Mouse (Mus musculus) hindbrain, embryonic 13.5 days (tissue): ENCODE measurements at regions not wholly inside any gene's neighbourhood (a gene's known extent, or its start where the extent isn't known, plus 50 kb on each side); places are given as distances from the start of the nearest gene placed in this dataset.

Source experiments
- ATAC-seq: fragments of 200-750 bp; cut with Nextera tagmentation; 2 replicates; pipeline ENCODE4 v1.8.0; 2017; ENCODE audit warnings: moderate TSS enrichment; ENCODE audit not compliant: low FRiP score
- H3K27ac ChIP-seq: fragments of 300-500 bp; sonication (generic); 2 replicates; pipeline ENCODE4 v1.5.1; 2015; ENCODE audit warnings: inconsistent platforms, mild to moderate bottlenecking, moderate library complexity
- H3K27me3 ChIP-seq: fragments of 300-500 bp; sonication (generic); 2 replicates; pipeline ENCODE4 v1.6.1; 2015; ENCODE audit warnings: mild to moderate bottlenecking, inconsistent platforms
- H3K36me3 ChIP-seq: fragments of 300-500 bp; sonication (generic); 2 replicates; pipeline ENCODE4 v1.6.1; 2015; ENCODE audit warnings: mild to moderate bottlenecking, inconsistent platforms
- H3K4me1 ChIP-seq: fragments of 300-500 bp; sonication (generic); replicated peaks from 2 replicates; pipeline ENCODE4 v1.6.1; 2015; ENCODE audit warnings: inconsistent platforms
- H3K4me2 ChIP-seq: fragments of 300-500 bp; sonication (generic); 2 replicates; pipeline ENCODE4 v1.6.1; 2015; ENCODE audit warnings: inconsistent platforms, mild to moderate bottlenecking, moderate library complexity
- H3K4me3 ChIP-seq: fragments of 300-500 bp; sonication (generic); 2 replicates; pipeline ENCODE4 v1.5.1; 2015; ENCODE audit warnings: mild to moderate bottlenecking, inconsistent platforms
- H3K9ac ChIP-seq: fragments of 300-500 bp; sonication (generic); 2 replicates; pipeline ENCODE4 v1.6.1; 2015; ENCODE audit warnings: mild to moderate bottlenecking, inconsistent platforms
- H3K9me3 ChIP-seq: fragments of 300-500 bp; sonication (generic); 2 replicates; pipeline ENCODE4 v1.6.1; 2016; ENCODE audit warnings: inconsistent platforms
- WGBS: fragments of 180-500 bp; shearing (Covaris S2); methylation state at CpG from one replicate; pipeline ENCODE4 v1.1.7; 2015; 5-methylcytosine and 5-hydroxymethylcytosine counted together

DNA sequence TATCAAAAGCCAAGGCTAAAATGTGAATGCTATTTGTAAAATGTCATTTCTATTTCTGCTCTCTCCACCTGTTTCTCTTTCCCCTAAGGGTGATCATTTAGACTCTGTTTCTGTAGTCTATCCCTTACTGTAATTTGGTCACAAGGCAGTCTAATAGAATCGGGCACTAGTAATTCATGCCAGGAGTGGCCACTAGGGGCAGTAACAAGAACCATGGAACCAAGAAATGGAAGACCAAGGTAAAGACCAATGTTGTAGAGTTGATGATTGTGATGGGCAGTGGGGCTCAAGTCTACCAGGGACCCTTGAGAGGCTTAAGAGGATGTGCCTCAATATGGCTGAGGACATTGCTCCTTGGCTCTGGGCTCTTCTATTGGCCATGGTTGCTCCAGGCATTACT is 180.5 kb upstream of the Eif4g2 start:
- 0 out of 2 replicates have a peak, but pooled peaks cover 4% of the 10 kb centered on the region for H3K4me1 ChIP-seq
- ATAC-seq = no peak
- 84% methylated on average over 1 of the region's 1 CpGs for WGBS

DNA sequence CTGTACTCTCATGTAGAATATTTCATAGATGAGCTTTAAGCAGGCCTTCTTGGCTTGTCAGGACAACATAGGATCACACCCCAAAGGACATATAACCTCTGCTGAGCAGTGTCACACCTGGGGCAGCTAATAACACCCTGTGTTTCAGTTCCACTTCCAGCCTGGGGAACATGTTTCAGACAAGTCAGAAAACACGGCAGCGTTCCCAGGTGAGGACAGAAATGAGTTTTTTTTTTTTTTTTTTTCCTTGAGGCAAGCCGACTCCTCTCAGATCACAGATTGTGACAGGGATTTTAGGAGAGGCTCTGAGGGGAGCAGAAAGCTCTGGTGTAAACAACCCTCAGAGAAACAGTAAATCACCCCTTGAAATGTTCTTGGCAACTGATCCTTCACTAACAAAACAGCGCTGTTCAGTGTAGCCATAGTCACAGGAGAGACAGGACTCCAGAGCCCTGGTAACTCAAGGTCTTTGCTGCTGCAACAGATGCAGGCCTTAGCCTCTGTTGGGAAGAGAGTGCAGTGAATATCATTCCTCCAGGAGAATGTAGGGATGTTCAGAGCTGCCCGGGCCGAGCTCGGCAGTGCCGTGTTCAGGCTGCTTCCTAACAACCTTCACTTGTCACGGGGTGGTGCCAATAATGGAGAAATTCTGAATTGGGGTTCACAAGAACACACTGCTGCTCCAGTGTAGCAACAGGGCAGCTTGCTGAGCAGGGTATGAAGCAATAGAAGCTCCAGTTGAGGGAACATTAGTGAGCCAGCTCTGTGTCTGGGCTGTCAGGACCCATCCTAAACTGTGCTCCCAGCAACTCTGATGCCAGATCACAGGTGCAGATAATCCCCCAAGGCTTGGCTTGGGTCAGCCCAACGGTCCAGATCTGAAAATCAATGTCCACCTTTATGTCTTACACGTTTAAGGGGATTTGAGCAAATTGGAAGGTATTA is 177.1 kb upstream of the Eif4g2 start:
- ATAC-seq = no peak
- Histone ChIP-seq H3K4me1 (0 out of 2 replicates have a peak, but pooled peaks cover 4% of the 10 kb centered on the region), H3K36me3 (no peaks in the 10 kb centered on the region), H3K4me2 (no peak overlapping the region), H3K9ac (no peak overlapping the region), H3K9me3 (no peaks in the 10 kb centered on the region), H3K4me3 (no peak overlapping the region), H3K27ac (no peak overlapping the region), H3K27me3 (no peaks in the 10 kb centered on the region)
- 81% methylated on average over 11 of the region's 11 CpGs for WGBS

More for the DNA sequence above, 180.5 kb upstream of the Eif4g2 start:
- Histone ChIP-seq H3K27me3 (no peaks in the 10 kb centered on the region), H3K4me3 (no peak overlapping the region), H3K9me3 (no peaks in the 10 kb centered on the region), H3K4me2 (no peak overlapping the region), H3K9ac (no peak overlapping the region), H3K27ac (no peak overlapping the region), H3K36me3 (no peaks in the 10 kb centered on the region)

DNA sequence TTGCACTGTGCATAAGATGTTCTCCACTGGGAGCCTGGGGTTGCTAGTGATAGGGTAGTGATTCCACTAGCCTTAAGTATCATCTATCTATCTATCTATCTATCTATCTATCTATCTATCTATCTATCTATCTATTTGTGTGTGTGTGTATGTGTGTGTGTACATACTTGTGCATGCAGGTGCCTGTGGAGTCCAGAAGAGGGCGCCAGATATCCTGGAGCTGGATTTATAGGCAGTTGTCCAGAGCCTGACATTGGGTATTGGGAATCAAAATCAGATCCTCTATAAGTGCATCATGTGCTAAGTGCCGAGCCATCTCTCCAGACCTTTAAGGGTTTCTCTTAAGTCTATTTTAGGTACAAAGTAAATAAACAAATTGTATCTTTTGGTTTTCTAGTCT is 175.0 kb upstream of the Eif4g2 start:
- Histone ChIP-seq H3K4me2 (no peak overlapping the region), H3K9me3 (no peaks in the 10 kb centered on the region), H3K4me3 (no peak overlapping the region), H3K27ac (no peak overlapping the region), H3K9ac (no peak overlapping the region), H3K4me1 (0 out of 2 replicates have a peak, but pooled peaks cover 4% of the 10 kb centered on the region), H3K27me3 (no peaks in the 10 kb centered on the region), H3K36me3 (no peaks in the 10 kb centered on the region)
- 83% methylated on average over 2 of the region's 2 CpGs for WGBS
- ATAC-seq = no peak

DNA sequence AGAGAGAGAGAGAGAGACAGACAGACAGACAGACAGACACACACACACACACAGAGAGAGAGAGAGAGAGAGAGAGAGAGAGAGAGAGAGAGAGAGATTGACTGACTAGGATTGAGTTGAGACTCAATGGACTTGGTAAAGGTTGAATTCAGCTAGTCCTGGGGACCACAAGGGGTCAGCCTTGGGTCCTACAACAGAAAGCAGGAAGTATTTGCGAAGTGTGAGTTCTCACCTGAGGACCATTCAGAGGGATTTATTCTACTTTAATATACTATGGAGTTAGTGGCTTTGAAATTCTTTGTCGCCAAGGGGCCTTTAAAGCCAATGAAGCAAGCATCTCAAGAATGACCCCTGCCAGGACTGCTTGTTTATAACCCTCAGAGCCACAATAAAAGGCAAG is 173.4 kb upstream of the Eif4g2 start:
- no peak overlapping the region for H3K4me3 ChIP-seq
- WGBS = 81% methylated on average over 2 of the region's 2 CpGs
- H3K4me2 ChIP-seq = no peak overlapping the region
- H3K27me3 ChIP-seq = no peaks in the 10 kb centered on the region
- no peaks in the 10 kb centered on the region for H3K9me3 ChIP-seq
- H3K9ac ChIP-seq = no peak overlapping the region
- no peak overlapping the region for H3K27ac ChIP-seq
- no peak for ATAC-seq
- no peaks in the 10 kb centered on the region for H3K36me3 ChIP-seq
- H3K4me1 ChIP-seq = 0 out of 2 replicates have a peak, but pooled peaks cover 4% of the 10 kb centered on the region

DNA sequence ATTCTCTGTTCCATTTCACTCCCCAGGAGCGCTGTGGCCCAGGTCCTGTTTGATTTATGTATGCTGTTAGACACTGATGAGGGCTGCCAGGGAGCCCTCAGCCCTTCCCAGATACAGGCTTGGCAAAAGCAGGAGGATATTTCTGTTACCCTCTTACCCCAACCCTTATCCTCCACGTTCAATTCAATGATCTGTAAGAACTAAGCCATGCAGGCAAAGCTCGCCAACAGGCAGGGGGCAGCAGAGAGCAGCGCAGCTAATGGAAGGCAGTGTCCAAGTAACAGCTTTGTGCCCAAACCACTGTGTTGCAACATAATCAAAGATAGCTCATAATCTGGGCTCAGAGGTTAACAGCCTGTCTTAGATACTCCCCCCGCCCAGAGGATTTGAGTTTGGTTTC is 166.8 kb upstream of the Eif4g2 start:
- 27% methylated on average over 5 of the region's 5 CpGs for WGBS
- Histone ChIP-seq H3K4me1 (no peaks in the 10 kb centered on the region), H3K9ac (no peak overlapping the region), H3K36me3 (no peaks in the 10 kb centered on the region), H3K4me3 (no peak overlapping the region), H3K9me3 (no peaks in the 10 kb centered on the region), H3K4me2 (no peak overlapping the region), H3K27me3 (no peaks in the 10 kb centered on the region), H3K27ac (no peak overlapping the region)
- ATAC-seq = no peak

DNA sequence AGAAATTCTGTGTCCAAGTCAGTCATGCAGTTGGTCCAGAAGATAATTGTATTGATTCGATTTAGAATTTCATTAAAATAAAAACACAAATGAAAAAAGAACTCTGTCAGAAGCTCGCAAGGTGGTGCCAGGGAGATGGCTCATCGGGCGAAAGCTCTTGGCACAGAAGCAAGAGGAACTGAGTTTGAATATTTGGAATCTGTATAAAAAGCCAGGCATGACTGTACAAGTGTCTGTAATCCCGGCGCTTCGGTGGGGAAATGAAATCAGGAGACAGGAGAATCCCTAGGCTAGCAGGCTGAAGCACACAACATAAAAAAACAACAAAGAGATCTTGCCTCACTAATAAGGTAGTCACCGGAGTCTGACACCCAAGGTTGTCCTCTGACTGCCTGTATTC is 162.7 kb upstream of the Eif4g2 start:
- Histone ChIP-seq H3K9me3 (no peaks in the 10 kb centered on the region), H3K27me3 (0 out of 2 replicates have a peak, but pooled peaks cover 2% of the 10 kb centered on the region), H3K9ac (no peak overlapping the region), H3K27ac (no peak overlapping the region), H3K4me1 (0 out of 2 replicates have a peak, but pooled peaks cover 3% of the 10 kb centered on the region), H3K4me2 (no peak overlapping the region), H3K36me3 (no peaks in the 10 kb centered on the region), H3K4me3 (no peak overlapping the region)
- no peak for ATAC-seq
- 93% methylated on average over 8 of the region's 8 CpGs for WGBS

DNA sequence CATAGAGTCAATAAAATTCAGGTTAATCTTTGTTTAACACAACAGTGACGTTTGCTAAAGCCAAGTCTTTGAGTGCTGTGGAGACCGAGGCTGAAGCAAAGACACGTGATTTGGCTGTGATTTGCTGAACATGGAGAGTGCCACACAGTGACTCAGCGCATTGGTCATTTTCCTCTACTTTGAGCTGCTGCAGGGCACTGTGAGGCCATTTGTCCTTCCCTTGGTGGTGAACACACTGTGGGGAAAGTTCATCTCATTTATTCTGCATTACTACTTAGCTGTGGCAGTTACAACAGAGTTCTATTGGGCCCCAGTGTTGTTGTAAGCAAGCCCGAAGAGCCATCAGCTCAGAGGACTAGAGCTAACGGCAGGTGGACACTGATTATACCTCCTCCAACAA is 162.2 kb upstream of the Eif4g2 start:
- Histone ChIP-seq H3K4me1 (0 out of 2 replicates have a peak, but pooled peaks cover 4% of the 10 kb centered on the region), H3K36me3 (no peaks in the 10 kb centered on the region), H3K9me3 (no peaks in the 10 kb centered on the region), H3K4me3 (no peak overlapping the region), H3K9ac (no peak overlapping the region), H3K27me3 (0 out of 2 replicates have a peak, but pooled peaks cover 2% of the 10 kb centered on the region), H3K27ac (no peak overlapping the region), H3K4me2 (no peak overlapping the region)
- 85% methylated on average over 6 of the region's 6 CpGs for WGBS
- no peak for ATAC-seq

DNA sequence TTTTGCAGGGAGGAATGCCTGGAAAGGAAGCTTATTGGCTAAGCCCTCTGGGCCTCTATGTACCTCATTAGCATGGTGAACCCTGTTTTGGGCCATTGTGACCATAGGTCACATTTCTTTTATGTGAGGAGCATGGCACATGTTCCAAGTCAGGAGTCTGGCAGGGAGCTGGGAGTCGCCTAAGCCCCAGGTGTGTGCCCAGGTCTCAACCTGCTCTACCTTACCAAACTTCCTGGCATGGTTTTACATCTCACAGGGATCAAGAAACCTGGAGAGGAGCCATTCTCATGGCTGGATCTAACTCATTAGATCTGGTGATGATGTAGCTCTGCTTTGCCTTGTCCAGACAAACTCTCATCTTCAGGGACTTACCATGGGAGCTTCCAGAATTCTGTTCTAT is 161.0 kb upstream of the Eif4g2 start:
- no peak for ATAC-seq

DNA sequence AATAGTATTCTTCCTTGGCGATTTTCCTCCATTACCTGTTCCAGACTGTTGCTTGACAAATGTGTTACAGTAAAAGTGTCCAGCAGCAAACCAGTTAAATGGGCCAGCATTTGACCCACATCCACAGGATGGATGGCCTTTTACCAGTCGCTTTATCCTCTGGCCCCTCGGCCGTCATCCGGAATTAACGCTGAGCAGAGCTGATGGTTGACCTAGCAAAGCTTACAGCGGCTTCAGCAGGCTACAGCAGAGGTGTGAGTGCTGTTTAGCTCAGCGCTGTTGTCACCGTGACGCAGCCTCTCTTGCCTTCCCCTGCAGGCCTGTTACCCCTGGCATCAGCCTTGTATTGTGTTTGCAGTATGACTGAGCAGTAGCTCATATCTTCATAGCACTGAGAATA is 159.8 kb upstream of the Eif4g2 start:
- no peak overlapping the region for H3K4me2 ChIP-seq
- no peaks in the 10 kb centered on the region for H3K9me3 ChIP-seq
- 0 out of 2 replicates have a peak, but pooled peaks cover 2% of the 10 kb centered on the region for H3K27me3 ChIP-seq
- 72% methylated on average over 10 of the region's 10 CpGs for WGBS
- H3K4me1 ChIP-seq = 0 out of 2 replicates have a peak, but pooled peaks cover 4% of the 10 kb centered on the region
- no peak overlapping the region for H3K4me3 ChIP-seq
- H3K27ac ChIP-seq = no peak overlapping the region
- no peaks in the 10 kb centered on the region for H3K36me3 ChIP-seq
- no peak for ATAC-seq
- no peak overlapping the region for H3K9ac ChIP-seq

More for the DNA sequence above, 161.0 kb upstream of the Eif4g2 start:
- Histone ChIP-seq H3K4me1 (0 out of 2 replicates have a peak, but pooled peaks cover 4% of the 10 kb centered on the region), H3K36me3 (no peaks in the 10 kb centered on the region), H3K4me3 (no peak overlapping the region), H3K9ac (no peak overlapping the region), H3K9me3 (no peaks in the 10 kb centered on the region), H3K27ac (no peak overlapping the region), H3K4me2 (no peak overlapping the region), H3K27me3 (0 out of 2 replicates have a peak, but pooled peaks cover 2% of the 10 kb centered on the region)
- 85% methylated on average over 1 of the region's 1 CpGs for WGBS

DNA sequence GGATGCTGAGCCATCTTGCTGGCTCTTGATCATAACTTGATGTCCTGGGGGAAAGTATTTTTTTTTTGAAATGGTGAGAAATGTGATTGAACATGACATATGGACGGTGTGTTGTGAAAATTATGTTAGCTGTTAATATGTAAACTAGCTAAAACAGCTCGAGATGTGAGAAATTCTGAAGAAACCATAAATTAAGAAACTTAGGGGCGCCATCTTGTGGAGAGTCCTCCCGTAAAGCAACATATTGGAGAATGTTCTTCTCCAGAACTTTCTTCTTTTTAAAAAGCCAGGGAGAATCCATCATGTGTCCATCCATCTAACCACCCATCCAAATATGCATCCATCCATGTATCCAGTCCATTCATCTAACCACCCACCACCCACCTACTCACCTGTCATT is 158.7 kb upstream of the Eif4g2 start:
- Histone ChIP-seq H3K9me3 (no peaks in the 10 kb centered on the region), H3K27ac (no peak overlapping the region), H3K4me2 (no peak overlapping the region), H3K36me3 (no peaks in the 10 kb centered on the region), H3K9ac (no peak overlapping the region), H3K4me1 (0 out of 2 replicates have a peak, but pooled peaks cover 4% of the 10 kb centered on the region), H3K27me3 (0 out of 2 replicates have a peak, but pooled peaks cover 2% of the 10 kb centered on the region), H3K4me3 (no peak overlapping the region)
- 65% methylated on average over 4 of the region's 4 CpGs for WGBS
- ATAC-seq = no peak

DNA sequence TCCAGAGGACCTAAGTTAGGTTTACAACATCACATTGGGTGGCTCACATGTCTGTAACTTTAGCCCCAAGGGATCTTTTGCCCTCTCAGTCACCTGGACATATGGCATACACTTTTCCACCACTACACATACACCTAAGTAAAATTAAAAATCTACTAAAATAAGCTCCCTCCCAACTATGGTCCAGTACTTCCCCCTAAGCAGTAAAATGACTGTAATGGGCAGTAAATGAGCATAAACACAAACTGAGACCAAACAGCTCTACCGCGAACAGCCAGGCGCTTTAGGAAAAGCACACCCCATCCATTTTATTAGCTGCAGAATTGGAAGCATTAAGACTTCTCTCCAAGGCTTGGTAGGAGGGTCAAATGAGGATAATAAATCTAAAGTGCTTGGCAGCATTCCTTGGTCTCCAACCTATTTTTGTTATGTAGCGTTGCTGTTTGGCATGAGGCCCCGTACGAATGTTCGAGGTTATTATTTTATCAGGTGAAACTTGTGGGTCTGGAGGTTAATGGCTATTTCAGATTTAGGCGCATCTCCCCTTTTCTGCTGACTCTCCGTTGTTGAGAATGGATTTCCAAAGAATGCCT is 157.5 kb upstream of the Eif4g2 start:
- WGBS = 65% methylated on average over 9 of the region's 9 CpGs
- H3K4me1 ChIP-seq = 0 out of 2 replicates have a peak, but pooled peaks cover 4% of the 10 kb centered on the region

DNA sequence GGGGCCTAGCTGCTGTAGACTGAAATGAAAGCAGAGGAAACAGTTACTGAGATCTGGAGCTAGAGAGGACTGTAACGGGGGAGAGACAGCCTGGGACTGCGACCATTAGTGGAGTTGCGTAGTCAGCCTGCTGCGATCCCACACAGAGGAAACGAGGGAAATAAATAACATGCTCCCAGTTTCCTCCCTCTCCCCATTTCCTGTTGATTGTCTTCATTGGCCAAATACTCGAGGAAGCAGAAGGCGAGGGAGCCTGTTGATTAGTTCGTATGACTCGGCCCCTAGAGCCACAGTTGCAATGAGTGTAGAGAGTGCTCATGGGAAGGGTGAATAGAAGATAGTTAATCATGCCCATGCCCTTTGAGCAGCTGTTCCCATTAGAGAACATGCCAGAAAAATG is 155.0 kb upstream of the Eif4g2 start:
- Histone ChIP-seq H3K4me2 (no peak overlapping the region), H3K9me3 (no peaks in the 10 kb centered on the region), H3K4me1 (0 out of 2 replicates have a peak, but pooled peaks cover 4% of the 10 kb centered on the region), H3K4me3 (no peak overlapping the region), H3K9ac (no peak overlapping the region), H3K36me3 (no peaks in the 10 kb centered on the region), H3K27me3 (no peaks in the 10 kb centered on the region), H3K27ac (no peak overlapping the region)
- no peak for ATAC-seq
- 74% methylated on average over 9 of the region's 9 CpGs for WGBS

More for the DNA sequence above, 157.5 kb upstream of the Eif4g2 start:
- ATAC-seq = no peak
- Histone ChIP-seq H3K27ac (no peak overlapping the region), H3K27me3 (0 out of 2 replicates have a peak, but pooled peaks cover 2% of the 10 kb centered on the region), H3K9me3 (no peaks in the 10 kb centered on the region), H3K4me3 (no peak overlapping the region), H3K4me2 (no peak overlapping the region), H3K9ac (no peak overlapping the region), H3K36me3 (no peaks in the 10 kb centered on the region)
